Comparison of ENCODE assay signal across 21 mouse cellular contexts in the genomic region with DNA sequence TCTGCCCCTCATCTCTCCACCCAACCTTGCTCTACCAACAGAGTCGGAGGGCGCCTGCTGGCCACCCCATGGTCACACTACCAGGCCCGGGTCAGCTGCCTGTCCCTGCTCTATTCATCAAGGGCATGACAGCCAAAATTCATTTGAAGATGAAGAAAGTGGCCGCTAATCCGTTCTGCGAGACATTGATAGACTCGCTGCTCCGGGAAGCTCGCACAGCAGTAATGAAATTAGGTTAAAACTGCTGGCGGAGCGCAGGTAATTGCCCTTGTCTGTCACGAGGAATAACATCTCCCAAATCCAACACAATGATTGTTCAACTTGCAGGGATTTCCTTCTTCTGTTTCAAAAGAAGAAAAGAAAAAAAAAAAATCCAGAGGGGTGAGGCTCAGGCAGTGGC.
"Had no signal": no experiment of that assay in that cellular context is flagged by ENCODE, and none has a peak within 500 bp of the region (broad histone marks: within the 10 kb centered on the region; RNA-seq: fewer than 3 reads in every experiment).

No protein-coding gene starts in this region.

- H3K4me3 ChIP-seq: liver, embryonic 13.5 days; liver, embryonic 15.5 days; midbrain, embryonic 12.5 days; midbrain, embryonic 15.5 days; myocyte; neural tube, embryonic 13.5 days; neural tube, embryonic 15.5 days; stomach, embryonic 15.5 days had no signal

- ATAC-seq: liver, postnatal 0 days; midbrain, embryonic 15.5 days had no signal

- H3K36me3 ChIP-seq: liver, embryonic 13.5 days; liver, embryonic 15.5 days; midbrain, embryonic 12.5 days; midbrain, embryonic 15.5 days; neural tube, embryonic 13.5 days; neural tube, embryonic 15.5 days; stomach, embryonic 15.5 days had no signal

- DNase-seq: liver, embryonic 13.5 days; liver, postnatal 0 days; lung, embryonic 14.5 days; lung, postnatal 10 days; lung, postnatal 4 days; right cerebral cortex, adult 18-20 months; right cerebral cortex, postnatal 25 days; right cerebral cortex, postnatal 4 days; spleen, adult 18-20 months; thymus, adult 2 months; thymus, postnatal 25 days; thymus, postnatal 4 days had no signal

- H3K27me3 ChIP-seq: liver, embryonic 13.5 days; liver, embryonic 15.5 days; midbrain, embryonic 15.5 days; stomach, embryonic 15.5 days had no signal

- H3K4me1 ChIP-seq: liver, embryonic 15.5 days had no signal

- H3K27ac ChIP-seq: liver, embryonic 13.5 days; liver, embryonic 15.5 days; midbrain, embryonic 12.5 days; midbrain, embryonic 15.5 days; neural tube, embryonic 13.5 days; neural tube, embryonic 15.5 days; stomach, embryonic 15.5 days; stomach, postnatal 0 days had no signal

- H3K9ac ChIP-seq: liver, embryonic 13.5 days; liver, embryonic 15.5 days; liver, postnatal 0 days; lung, embryonic 14.5 days; midbrain, embryonic 12.5 days; midbrain, embryonic 15.5 days; neural tube, embryonic 13.5 days; neural tube, embryonic 15.5 days; stomach, embryonic 15.5 days had no signal

- H3K9me3 ChIP-seq: liver, embryonic 13.5 days; liver, embryonic 15.5 days; midbrain, embryonic 12.5 days; midbrain, embryonic 15.5 days; neural tube, embryonic 13.5 days; neural tube, embryonic 15.5 days; stomach, embryonic 15.5 days had no signal

- H3K4me2 ChIP-seq: liver, embryonic 11.5 days; liver, embryonic 13.5 days; liver, embryonic 15.5 days; lung, embryonic 14.5 days; midbrain, embryonic 12.5 days; midbrain, embryonic 15.5 days; neural tube, embryonic 13.5 days; neural tube, embryonic 15.5 days; stomach, embryonic 15.5 days had no signal
